Mouse (Mus musculus) ES-E14 (cell line): ENCODE measurements at regions not wholly inside any gene's neighbourhood (a gene's known extent, or its start where the extent isn't known, plus 50 kb on each side); places are given as distances from the start of the nearest gene placed in this dataset.

ENCODE experiments used
- DNase-seq: peaks from one replicate; pipeline ENCODE4 v3.0.0-alpha.2; 2013; ENCODE audit warnings: low read depth, low spot score
- H3K27ac ChIP-seq: 2 replicates; pipeline ENCODE4 v1.5.1; 2012; ENCODE audit warnings: low read depth, mild to moderate bottlenecking, low read length, moderate library complexity, mixed read lengths; ENCODE audit not compliant: poor library complexity, insufficient read depth, severe bottlenecking
- H3K36me3 ChIP-seq: 2 replicates; pipeline ENCODE4 v1.6.1; 2012; ENCODE audit warnings: mild to moderate bottlenecking, low read length, moderate library complexity, mixed read lengths; ENCODE audit not compliant: control insufficient read depth, poor library complexity, insufficient read depth, severe bottlenecking
- H3K4me1 ChIP-seq, 2 experiments: fragments of 150-350 bp in 1 of 2; sonication (generic) in 1 of 2; 2 replicates each; pipeline ENCODE4 v1.6.1; 2012; ENCODE audit warnings: low read length in 2 of 2, mild to moderate bottlenecking in 1 of 2, mixed read lengths in 1 of 2; ENCODE audit not compliant: control insufficient read depth in 2 of 2, insufficient read depth in 2 of 2, poor library complexity in 1 of 2
- H3K4me3 ChIP-seq, 2 experiments: fragments of 150-350 bp in 1 of 2; sonication (generic) in 1 of 2; 2 replicates each; pipeline ENCODE4 v1.5.1; 2012; ENCODE audit warnings: low read length in 2 of 2, low read depth in 1 of 2, mild to moderate bottlenecking in 1 of 2, mixed read lengths in 1 of 2; ENCODE audit not compliant: insufficient read depth in 1 of 2, poor library complexity in 1 of 2, severe bottlenecking in 1 of 2
- H3K9ac ChIP-seq: 2 replicates; pipeline ENCODE4 v1.6.1; 2012; ENCODE audit warnings: low read depth, mild to moderate bottlenecking, low read length, mixed read lengths; ENCODE audit not compliant: poor library complexity, insufficient read depth, severe bottlenecking
- H3K9me3 ChIP-seq: fragments of 150-350 bp; sonication (generic); 2 replicates; pipeline ENCODE4 v1.6.1; 2012; ENCODE audit warnings: low read depth, mild to moderate bottlenecking, low read length; ENCODE audit not compliant: control insufficient read depth, insufficient read depth
- CHD2 ChIP-seq: IDR thresholded peaks from 2 replicates; pipeline ENCODE4 v1.6.1; 2014; ENCODE audit warnings: mild to moderate bottlenecking, low read depth, low read length, inconsistent platforms
- HCFC1 ChIP-seq: IDR thresholded peaks from 2 replicates; pipeline ENCODE4 v1.6.1; 2012; ENCODE audit warnings: low read length, inconsistent platforms, borderline replicate concordance; ENCODE audit not compliant: insufficient read depth
- MAFK ChIP-seq: IDR thresholded peaks from 2 replicates; pipeline ENCODE4 v1.6.1; 2014; ENCODE audit warnings: mild to moderate bottlenecking, low read depth, low read length, inconsistent platforms; ENCODE audit not compliant: insufficient read depth
- ZC3H11A ChIP-seq: IDR thresholded peaks from 2 replicates; pipeline ENCODE4 v1.6.1; 2012; ENCODE audit warnings: low read depth, mild to moderate bottlenecking, inconsistent platforms, low read length, borderline replicate concordance
- ZNF384 ChIP-seq: IDR thresholded peaks from 2 replicates; pipeline ENCODE4 v1.6.1; 2012; ENCODE audit warnings: low read depth, low read length, inconsistent platforms
- in situ Hi-C, 2 experiments: fragments of 600-800 bp; cut with MboI; formaldehyde crosslinking; loops; one replicate each; pipeline ENCODE4 v1.15.1; 2025; ENCODE audit warnings: low sequenced_read_pairs in 2 of 2, inconsistent platforms in 1 of 2; ENCODE audit not compliant: unreplicated experiment in 2 of 2

DNA sequence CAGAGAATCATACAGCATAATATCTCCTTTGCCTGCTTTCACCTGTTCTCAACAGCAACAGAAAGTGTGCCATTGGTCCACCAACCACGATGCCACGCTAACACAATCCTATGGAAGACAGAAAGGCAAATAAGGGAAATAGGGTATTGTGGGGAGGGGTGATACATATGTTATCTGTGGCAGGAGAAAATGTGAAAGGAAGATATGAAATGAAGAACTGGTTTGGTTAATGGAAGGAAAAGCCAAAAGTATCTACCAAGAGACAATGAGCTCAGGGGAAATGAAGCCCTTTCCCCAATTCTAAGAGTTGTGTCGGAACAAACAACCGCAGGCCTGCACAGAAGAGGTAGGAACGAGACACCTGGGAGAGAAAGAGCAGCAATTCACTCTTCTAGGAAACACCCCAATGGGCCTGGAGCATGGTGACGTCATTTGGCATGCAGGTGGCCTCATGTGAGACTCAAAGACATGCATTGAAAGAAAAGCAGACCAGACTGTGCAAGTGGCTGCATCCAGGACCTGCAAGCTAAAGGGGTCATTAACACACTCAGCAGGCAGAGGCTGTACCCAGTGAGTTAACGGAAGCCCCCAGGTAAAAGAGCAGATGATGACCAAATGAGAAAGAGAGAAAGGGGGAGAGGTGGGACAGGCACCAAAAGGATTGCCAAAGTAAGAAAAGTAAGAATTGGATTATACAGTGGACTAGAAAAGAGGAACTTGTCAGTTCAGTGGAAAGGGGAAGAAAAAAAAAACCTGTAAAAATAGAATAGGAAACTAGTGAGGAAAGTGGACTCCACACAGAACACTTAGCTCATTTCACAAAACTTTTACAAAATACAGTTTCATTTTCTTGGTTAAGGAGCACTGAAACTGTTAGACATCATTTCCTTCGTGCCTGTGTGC is 522.2 kb upstream of the Cited2 start:
- no peaks in the 10 kb centered on the region for H3K9me3 ChIP-seq
- no peak overlapping the region for H3K4me3 ChIP-seq
- no peak for DNase-seq
- TF ChIP-seq ZNF384 (no peak), HCFC1 (no peak), CHD2 (no peak), ZC3H11A (no peak), MAFK (no peak)
- no peak overlapping the region for H3K27ac ChIP-seq
- no peaks in the 10 kb centered on the region for H3K36me3 ChIP-seq
- in situ Hi-C loops, result no loop called here
- H3K4me1 ChIP-seq, result no peaks in the 10 kb centered on the region
- H3K9ac ChIP-seq, result no peak overlapping the region

GRCm38 (mm10) chr10:17201427-17201745 is 521.6 kb upstream of the Cited2 start:
- H3K4me1 ChIP-seq, result no peaks in the 10 kb centered on the region
- no peak overlapping the region for H3K9ac ChIP-seq
- DNase-seq, result no peak
- in situ Hi-C loops, result no loop called here
- no peaks in the 10 kb centered on the region for H3K36me3 ChIP-seq
- no peak overlapping the region for H3K4me3 ChIP-seq
- no peak for TF ChIP-seq CHD2
- no peak for TF ChIP-seq ZNF384
- no peak for TF ChIP-seq ZC3H11A
- no peak for TF ChIP-seq HCFC1
- no peak for TF ChIP-seq MAFK
- no peak overlapping the region for H3K27ac ChIP-seq
- H3K9me3 ChIP-seq, result no peaks in the 10 kb centered on the region

DNA sequence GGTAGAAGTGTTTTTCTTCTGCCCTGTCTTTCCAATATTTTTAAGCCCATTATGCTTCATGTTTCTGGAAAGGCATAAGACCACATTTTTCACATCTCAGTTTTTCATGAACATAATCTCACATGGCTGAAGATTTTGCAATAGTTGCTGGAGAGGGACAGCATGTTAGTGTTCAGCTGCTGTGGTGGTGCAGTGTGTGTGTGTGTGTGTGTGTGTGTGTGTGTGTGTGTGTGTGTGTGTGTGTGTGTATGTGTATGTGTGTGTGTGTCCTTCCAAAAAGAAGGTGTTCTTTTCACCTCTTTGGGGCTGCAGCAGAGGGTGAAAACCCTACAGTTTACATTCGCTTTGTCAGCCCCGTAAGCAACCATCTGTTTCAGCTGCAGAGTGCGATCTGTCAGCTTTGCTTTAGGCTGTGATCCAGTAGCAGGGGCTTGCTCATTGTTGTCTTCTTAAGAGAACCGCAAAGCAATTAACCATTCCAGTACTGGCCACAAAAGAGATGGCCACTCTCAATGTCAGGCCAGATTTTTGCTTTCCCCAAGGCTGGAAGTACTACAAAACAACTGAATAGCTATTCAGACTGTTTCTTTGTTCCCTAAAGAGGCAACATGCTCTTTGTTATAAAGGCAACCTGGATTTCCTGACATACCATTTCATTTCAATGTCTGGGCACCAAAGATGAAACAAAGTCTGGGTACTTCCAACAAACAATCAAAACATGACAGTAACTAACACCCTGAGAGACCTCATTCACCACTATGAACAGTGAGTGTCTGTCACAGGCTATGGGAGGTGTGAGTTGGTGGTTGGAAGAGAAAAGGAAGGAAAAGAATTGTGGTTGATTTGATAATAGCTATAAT is 520.2 kb upstream of the Cited2 start:
- no peaks in the 10 kb centered on the region for H3K36me3 ChIP-seq
- in situ Hi-C loops, result no loop called here
- H3K27ac ChIP-seq, result no peak overlapping the region
- H3K9ac ChIP-seq, result no peak overlapping the region
- no peak for DNase-seq
- no peaks in the 10 kb centered on the region for H3K9me3 ChIP-seq
- TF ChIP-seq MAFK, result no peak
- no peak for TF ChIP-seq ZNF384
- TF ChIP-seq HCFC1, result no peak
- TF ChIP-seq CHD2, result no peak
- no peak for TF ChIP-seq ZC3H11A
- no peak overlapping the region for H3K4me3 ChIP-seq
- H3K4me1 ChIP-seq, result no peaks in the 10 kb centered on the region

DNA sequence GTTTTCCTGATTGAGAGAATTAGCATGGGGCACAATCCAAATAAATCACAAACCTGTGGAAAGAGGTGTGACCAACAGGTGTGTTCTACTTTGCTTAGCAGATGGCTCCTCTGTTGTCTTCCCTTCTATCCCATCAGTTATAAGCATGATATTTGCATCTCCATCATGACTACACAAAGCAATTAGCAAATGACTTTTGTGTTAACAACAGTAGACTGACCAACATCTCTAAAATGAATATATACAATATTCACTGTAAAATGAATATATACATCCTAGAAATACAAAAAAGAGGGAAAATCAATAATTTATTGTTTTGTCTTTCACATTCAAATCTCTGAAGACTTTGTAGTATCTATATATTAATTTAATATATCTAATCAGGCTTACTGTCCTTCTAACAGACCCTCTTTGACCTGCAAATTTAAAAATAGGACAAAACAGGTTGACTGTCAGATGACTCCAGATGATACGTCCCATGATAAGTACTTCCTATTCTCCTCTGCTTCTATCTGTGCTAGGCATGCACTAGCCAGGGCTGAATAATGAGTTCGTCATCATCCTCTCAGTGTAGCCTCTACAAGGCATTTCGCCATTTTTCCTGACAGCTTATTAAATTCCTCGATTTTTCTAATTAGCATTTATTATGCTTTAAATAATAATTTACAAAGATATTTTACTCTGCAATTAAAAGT is 519.5 kb upstream of the Cited2 start:
- Histone ChIP-seq H3K4me3 (no peak overlapping the region), H3K9ac (no peak overlapping the region), H3K36me3 (no peaks in the 10 kb centered on the region), H3K9me3 (no peaks in the 10 kb centered on the region), H3K4me1 (no peaks in the 10 kb centered on the region), H3K27ac (no peak overlapping the region)
- TF ChIP-seq HCFC1 (no peak), ZNF384 (no peak), CHD2 (no peak), MAFK (no peak), ZC3H11A (no peak)
- DNase-seq, result no peak
- in situ Hi-C loops, result no loop called here
